Mouse (Mus musculus): ENCODE results near the gene Vezt. TPM values are rescaled to one million over a fixed set of nuclear protein-coding genes. Genes with fewer than 3 reads are reported as not detected.

Vezt gene
- polyA plus RNA-seq, 1 experiment, result 16.8 TPM

DNA sequence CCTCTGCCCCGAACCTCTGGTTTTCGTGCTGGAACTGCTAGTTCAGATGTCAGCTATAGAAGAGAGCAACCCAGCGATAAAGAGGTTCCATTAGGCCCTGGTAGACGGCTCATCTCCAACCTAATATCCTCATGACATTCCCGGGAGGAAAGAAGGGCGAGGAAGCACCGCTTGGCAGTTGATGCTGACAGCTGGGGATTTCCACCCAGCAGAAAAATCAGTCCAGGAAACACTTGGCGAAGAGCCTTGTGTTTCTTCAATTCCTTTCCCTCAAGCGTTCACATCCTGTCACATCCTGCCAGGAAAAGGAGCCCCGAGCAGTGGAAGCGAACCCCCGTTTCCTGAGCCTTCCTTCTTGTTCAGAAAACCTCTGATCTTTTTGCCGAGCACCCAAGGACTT lies 116.4 kb downstream of the Vezt start:
- TF ChIP-seq MYOG (IDR thresholded peaks at IDR 0.05; ENCODE audit: control insufficient read depth in 1 of 3, insufficient read depth in 1 of 3, insufficient read length in 2 of 3, low read depth in 2 of 3), result peak in 2 of 3 experiments; percentile 53 to 59
- peak; percentile 36 to 53 (median 39) for TF ChIP-seq MYOD1 (IDR thresholded peaks at IDR 0.05; ENCODE audit: control insufficient read depth in 1 of 3, insufficient read length in 2 of 3, low read depth in 2 of 3)
- no peak for TF ChIP-seq E2F4 (IDR thresholded peaks at IDR 0.05; ENCODE audit: insufficient read depth)
- Histone ChIP-seq H3K27me3 (ENCODE audit: control insufficient read depth, insufficient read depth, insufficient read length) (no peaks in the 10 kb centered on the region), H3K79me2 (ENCODE audit: control insufficient read depth, insufficient read depth) (no peaks in the 10 kb centered on the region), H3K36me3 (ENCODE audit: control insufficient read depth, insufficient read depth) (no peaks in the 10 kb centered on the region), H3K4me3 (no peak overlapping the region), H3K4me2 (ENCODE audit: low read depth) (peak overlapping the region; percentile 79), H3ac (ENCODE audit: control insufficient read depth, insufficient read length) (no peak overlapping the region)

DNA sequence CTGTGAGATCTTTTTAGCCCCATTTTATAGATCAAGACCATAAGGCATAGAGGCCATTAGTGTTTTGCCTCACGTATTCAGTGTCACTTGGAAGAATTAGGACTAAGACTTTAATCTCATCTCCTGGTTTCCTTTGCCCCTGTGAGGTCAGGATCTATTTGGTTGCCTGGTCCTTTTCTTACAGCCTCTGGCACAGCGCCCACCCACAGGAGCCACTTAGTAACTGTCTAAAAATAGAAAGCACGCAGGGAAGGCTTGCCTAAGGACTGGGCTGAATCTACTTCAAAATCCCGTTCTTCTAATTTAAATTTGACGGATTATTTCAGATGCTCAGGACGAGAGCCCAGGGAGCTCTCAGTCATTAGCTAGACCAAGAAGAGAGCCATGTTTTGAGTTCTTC lies 116.9 kb downstream of the Vezt start:
- H3K4me2 ChIP-seq (ENCODE audit: low read depth), result peak overlapping the region; percentile 79
- H3K79me2 ChIP-seq (ENCODE audit: control insufficient read depth, insufficient read depth), result no peaks in the 10 kb centered on the region
- H3K27me3 ChIP-seq (ENCODE audit: control insufficient read depth, insufficient read depth, insufficient read length), result no peaks in the 10 kb centered on the region
- H3K36me3 ChIP-seq (ENCODE audit: control insufficient read depth, insufficient read depth), result no peaks in the 10 kb centered on the region
- H3K4me3 ChIP-seq, result no peak overlapping the region
- TF ChIP-seq CEBPB (IDR thresholded peaks at IDR 0.05; ENCODE audit: insufficient read depth, poor library complexity, severe bottlenecking) (no peak), MAX (IDR thresholded peaks at IDR 0.05; ENCODE audit: low read depth) (no peak), E2F4 (IDR thresholded peaks at IDR 0.05; ENCODE audit: insufficient read depth) (no peak), REST (IDR thresholded peaks at IDR 0.05; ENCODE audit: insufficient read depth, insufficient read length) (no peak)
- H3ac ChIP-seq (ENCODE audit: control insufficient read depth, insufficient read length), result no peak overlapping the region

DNA sequence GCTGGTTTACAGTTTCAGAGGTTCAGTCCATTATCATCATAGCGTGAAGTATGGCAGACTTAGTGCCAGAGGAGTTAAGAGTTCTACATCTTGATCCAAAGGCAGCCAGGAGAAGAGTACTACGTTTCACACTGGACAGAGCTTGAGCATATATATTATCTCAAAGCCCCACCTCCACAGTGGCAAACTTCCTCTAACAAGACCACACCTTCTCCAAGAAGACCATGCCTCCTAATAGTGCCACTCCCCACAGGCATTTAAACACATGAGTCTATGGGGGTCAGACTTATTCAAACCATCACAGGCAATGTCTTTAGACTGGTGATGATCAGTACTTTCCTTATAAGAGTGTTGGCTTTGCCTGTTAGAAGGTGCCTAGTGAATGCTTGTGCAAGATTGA lies 117.5 kb downstream of the Vezt start:
- TF ChIP-seq POLR2A (IDR thresholded peaks at IDR 0.05; ENCODE audit: insufficient read length, low read depth), result no peak
- no peak for TF ChIP-seq TCF12 (IDR thresholded peaks at IDR 0.05; ENCODE audit: insufficient read depth, poor library complexity, severe bottlenecking)
- no peak for TF ChIP-seq POLR2AphosphoS2 (IDR thresholded peaks at IDR 0.05; ENCODE audit: insufficient read length, low read depth)
- no peak for TF ChIP-seq MYOG (IDR thresholded peaks at IDR 0.05; ENCODE audit: control insufficient read depth in 1 of 3, insufficient read depth in 1 of 3, insufficient read length in 2 of 3, low read depth in 2 of 3)
- no peak for TF ChIP-seq CEBPB (IDR thresholded peaks at IDR 0.05; ENCODE audit: insufficient read depth, poor library complexity, severe bottlenecking)
- no peak for TF ChIP-seq USF1 (IDR thresholded peaks at IDR 0.05; ENCODE audit: low read depth)
- TF ChIP-seq MAX (IDR thresholded peaks at IDR 0.05; ENCODE audit: low read depth), result no peak
- TF ChIP-seq MYOD1 (IDR thresholded peaks at IDR 0.05; ENCODE audit: control insufficient read depth in 1 of 3, insufficient read length in 2 of 3, low read depth in 2 of 3), result no peak
- no peak for TF ChIP-seq E2F4 (IDR thresholded peaks at IDR 0.05; ENCODE audit: insufficient read depth)
- no peak for TF ChIP-seq TCF3 (IDR thresholded peaks at IDR 0.05; ENCODE audit: insufficient read length, low read depth)
- no peak for TF ChIP-seq SRF (IDR thresholded peaks at IDR 0.05; ENCODE audit: control insufficient read depth, insufficient read length, low read depth)
- no peak for TF ChIP-seq REST (IDR thresholded peaks at IDR 0.05; ENCODE audit: insufficient read depth, insufficient read length)
- no peaks in the 10 kb centered on the region for H3K27me3 ChIP-seq (ENCODE audit: control insufficient read depth, insufficient read depth, insufficient read length)
- H3K4me3 ChIP-seq, result no peak overlapping the region

DNA sequence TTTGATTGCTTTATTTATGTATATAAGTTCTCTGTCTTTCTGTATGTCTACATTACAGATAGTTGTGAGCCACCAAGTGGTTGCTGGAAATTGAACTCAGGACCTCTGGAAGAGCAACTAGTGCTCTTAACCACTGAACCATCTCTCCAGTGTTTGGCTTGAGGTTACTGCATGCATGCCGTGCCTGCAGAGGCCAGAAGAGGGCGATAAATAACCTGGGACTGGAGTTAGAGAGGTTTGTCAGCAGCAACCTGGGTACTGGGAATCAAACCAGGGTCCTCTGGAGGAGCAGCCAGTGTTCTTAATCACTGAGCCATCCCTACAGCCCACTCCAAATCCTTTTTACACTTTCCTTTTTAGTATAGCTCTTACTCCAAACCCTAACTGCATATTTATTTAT lies 118.8 kb downstream of the Vezt start:
- Histone ChIP-seq H3K4me2 (ENCODE audit: low read depth) (no peak overlapping the region), H3K27me3 (ENCODE audit: control insufficient read depth, insufficient read depth, insufficient read length) (no peaks in the 10 kb centered on the region), H3K79me2 (ENCODE audit: control insufficient read depth, insufficient read depth) (no peaks in the 10 kb centered on the region), H3K36me3 (ENCODE audit: control insufficient read depth, insufficient read depth) (no peaks in the 10 kb centered on the region), H3K4me3 (no peak overlapping the region), H3ac (ENCODE audit: control insufficient read depth, insufficient read length) (no peak overlapping the region)
- TF ChIP-seq E2F4 (IDR thresholded peaks at IDR 0.05; ENCODE audit: insufficient read depth) (no peak), USF1 (IDR thresholded peaks at IDR 0.05; ENCODE audit: low read depth) (no peak), POLR2A (IDR thresholded peaks at IDR 0.05; ENCODE audit: insufficient read length, low read depth) (no peak), TCF3 (IDR thresholded peaks at IDR 0.05; ENCODE audit: insufficient read length, low read depth) (no peak), MYOD1 (IDR thresholded peaks at IDR 0.05; ENCODE audit: control insufficient read depth in 1 of 3, insufficient read length in 2 of 3, low read depth in 2 of 3) (no peak), MAX (IDR thresholded peaks at IDR 0.05; ENCODE audit: low read depth) (no peak), REST (IDR thresholded peaks at IDR 0.05; ENCODE audit: insufficient read depth, insufficient read length) (no peak), TCF12 (IDR thresholded peaks at IDR 0.05; ENCODE audit: insufficient read depth, poor library complexity, severe bottlenecking) (no peak), POLR2AphosphoS2 (IDR thresholded peaks at IDR 0.05; ENCODE audit: insufficient read length, low read depth) (no peak), MYOG (IDR thresholded peaks at IDR 0.05; ENCODE audit: control insufficient read depth in 1 of 3, insufficient read depth in 1 of 3, insufficient read length in 2 of 3, low read depth in 2 of 3) (no peak), CEBPB (IDR thresholded peaks at IDR 0.05; ENCODE audit: insufficient read depth, poor library complexity, severe bottlenecking) (no peak), SRF (IDR thresholded peaks at IDR 0.05; ENCODE audit: control insufficient read depth, insufficient read length, low read depth) (no peak)

More for the DNA sequence above, 117.5 kb downstream of the Vezt start:
- Histone ChIP-seq H3ac (ENCODE audit: control insufficient read depth, insufficient read length) (no peak overlapping the region), H3K4me2 (ENCODE audit: low read depth) (peak overlapping the region; percentile 79), H3K79me2 (ENCODE audit: control insufficient read depth, insufficient read depth) (no peaks in the 10 kb centered on the region), H3K36me3 (ENCODE audit: control insufficient read depth, insufficient read depth) (no peaks in the 10 kb centered on the region)

DNA sequence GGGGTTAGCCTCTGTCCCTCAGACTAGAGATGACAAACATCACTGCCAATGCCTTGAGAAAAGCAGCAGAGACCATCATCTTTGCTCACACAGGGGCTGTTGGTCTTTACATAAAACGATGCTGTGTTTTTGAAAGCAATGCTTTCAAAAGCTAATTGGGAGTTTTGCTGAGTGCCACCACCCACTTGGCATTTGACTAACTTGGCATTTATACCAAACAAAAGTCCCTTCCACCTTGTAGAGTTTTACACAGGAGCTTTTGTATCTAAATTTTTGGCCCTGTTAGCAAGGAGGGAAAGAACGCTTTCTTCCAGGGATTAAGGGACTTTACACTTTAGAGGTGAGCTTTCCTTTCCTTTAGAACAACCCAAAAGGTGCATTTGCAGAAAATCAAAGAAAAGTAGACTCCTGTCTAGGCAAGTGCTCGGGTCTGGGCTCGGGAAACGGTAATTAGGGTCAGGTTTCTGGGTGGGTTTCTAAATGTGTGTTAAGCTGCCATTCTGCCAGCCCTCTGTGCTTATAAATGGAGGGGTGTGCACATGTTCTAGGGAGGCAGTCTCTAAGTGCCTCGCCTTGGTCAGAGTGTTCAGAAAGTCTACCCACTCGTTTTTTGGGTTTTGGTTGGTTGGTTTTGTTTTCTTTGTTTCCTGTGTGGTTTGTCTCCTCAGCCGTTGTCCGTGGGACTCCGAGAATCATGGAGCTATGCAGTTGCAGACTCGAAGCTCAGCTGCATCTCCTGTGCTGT lies 119.9 kb downstream of the Vezt start:
- no peaks in the 10 kb centered on the region for H3K36me3 ChIP-seq (ENCODE audit: control insufficient read depth, insufficient read depth)

More for the DNA sequence above, 119.9 kb downstream of the Vezt start:
- H3K27me3 ChIP-seq (ENCODE audit: control insufficient read depth, insufficient read depth, insufficient read length), result no peaks in the 10 kb centered on the region
- H3K4me3 ChIP-seq, result no peak overlapping the region
- H3K4me2 ChIP-seq (ENCODE audit: low read depth), result no peak overlapping the region
- H3ac ChIP-seq (ENCODE audit: control insufficient read depth, insufficient read length), result no peak overlapping the region
- H3K79me2 ChIP-seq (ENCODE audit: control insufficient read depth, insufficient read depth), result no peaks in the 10 kb centered on the region
- TF ChIP-seq MYOG (IDR thresholded peaks at IDR 0.05; ENCODE audit: control insufficient read depth in 1 of 3, insufficient read depth in 1 of 3, insufficient read length in 2 of 3, low read depth in 2 of 3) (no peak), TCF12 (IDR thresholded peaks at IDR 0.05; ENCODE audit: insufficient read depth, poor library complexity, severe bottlenecking) (no peak), REST (IDR thresholded peaks at IDR 0.05; ENCODE audit: insufficient read depth, insufficient read length) (no peak), POLR2AphosphoS2 (IDR thresholded peaks at IDR 0.05; ENCODE audit: insufficient read length, low read depth) (no peak), SRF (IDR thresholded peaks at IDR 0.05; ENCODE audit: control insufficient read depth, insufficient read length, low read depth) (no peak), TCF3 (IDR thresholded peaks at IDR 0.05; ENCODE audit: insufficient read length, low read depth) (no peak), USF1 (IDR thresholded peaks at IDR 0.05; ENCODE audit: low read depth) (no peak), MAX (IDR thresholded peaks at IDR 0.05; ENCODE audit: low read depth) (no peak), CEBPB (IDR thresholded peaks at IDR 0.05; ENCODE audit: insufficient read depth, poor library complexity, severe bottlenecking) (no peak), E2F4 (IDR thresholded peaks at IDR 0.05; ENCODE audit: insufficient read depth) (no peak), POLR2A (IDR thresholded peaks at IDR 0.05; ENCODE audit: insufficient read length, low read depth) (no peak), MYOD1 (IDR thresholded peaks at IDR 0.05; ENCODE audit: control insufficient read depth in 1 of 3, insufficient read length in 2 of 3, low read depth in 2 of 3) (no peak)

Measured in myocyte (in vitro differentiated cells).